Mouse (Mus musculus): ENCODE measurements around the gene Mrln. TPM values are rescaled to one million over a fixed set of nuclear protein-coding genes. Genes with fewer than 3 reads are reported as not detected.

The Mrln gene
- not detected for total RNA-seq (2023)

GRCm38 (mm10) chr10:70204505-70205399, at the start of gene Mrln:
TSS of gene Mrln (plus strand) at chr10:70204664.

GRCm38 (mm10) chr10:70244921-70245558, 40.6 kb downstream of the Mrln start, which contains the start of gene Slc16a9:
TSS of gene Slc16a9 (plus strand) at chr10:70245100.

Other genes starting within 250 kb of the Mrln start
- gene Ccdc6, start 107.5 kb upstream of the Mrln start, total RNA-seq (2023): 62.6 TPM
- gene Slc16a9, start 40.4 kb downstream of the Mrln start, total RNA-seq (2023): 0.46 TPM
- not detected for gene Fam13c, start 235.8 kb downstream of the Mrln start, total RNA-seq (2023)

Data from CD8-positive naive resting alpha-beta T cell, adult 57 days (primary cell).